Mouse (Mus musculus) ES-E14 (cell line): ENCODE data around the gene Dpf2. TPM values are rescaled to one million over a fixed set of nuclear protein-coding genes. Genes with fewer than 3 reads are reported as not detected.

ENCODE experiments used
- DNase-seq: peaks from one replicate; pipeline ENCODE4 v3.0.0-alpha.2; 2013; ENCODE audit warnings: low read depth, low spot score
- H3K27ac ChIP-seq: 2 replicates; pipeline ENCODE4 v1.5.1; 2012; ENCODE audit warnings: low read depth, mild to moderate bottlenecking, low read length, moderate library complexity, mixed read lengths; ENCODE audit not compliant: poor library complexity, insufficient read depth, severe bottlenecking
- H3K36me3 ChIP-seq: 2 replicates; pipeline ENCODE4 v1.6.1; 2012; ENCODE audit warnings: mild to moderate bottlenecking, low read length, moderate library complexity, mixed read lengths; ENCODE audit not compliant: control insufficient read depth, poor library complexity, insufficient read depth, severe bottlenecking
- H3K4me1 ChIP-seq, 2 experiments: fragments of 150-350 bp in 1 of 2; sonication (generic) in 1 of 2; 2 replicates each; pipeline ENCODE4 v1.6.1; 2012; ENCODE audit warnings: low read length in 2 of 2, mild to moderate bottlenecking in 1 of 2, mixed read lengths in 1 of 2; ENCODE audit not compliant: control insufficient read depth in 2 of 2, insufficient read depth in 2 of 2, poor library complexity in 1 of 2
- H3K4me3 ChIP-seq, 2 experiments: fragments of 150-350 bp in 1 of 2; sonication (generic) in 1 of 2; 2 replicates each; pipeline ENCODE4 v1.5.1; 2012; ENCODE audit warnings: low read length in 2 of 2, low read depth in 1 of 2, mild to moderate bottlenecking in 1 of 2, mixed read lengths in 1 of 2; ENCODE audit not compliant: insufficient read depth in 1 of 2, poor library complexity in 1 of 2, severe bottlenecking in 1 of 2
- H3K9ac ChIP-seq: 2 replicates; pipeline ENCODE4 v1.6.1; 2012; ENCODE audit warnings: low read depth, mild to moderate bottlenecking, low read length, mixed read lengths; ENCODE audit not compliant: poor library complexity, insufficient read depth, severe bottlenecking
- H3K9me3 ChIP-seq: fragments of 150-350 bp; sonication (generic); 2 replicates; pipeline ENCODE4 v1.6.1; 2012; ENCODE audit warnings: low read depth, mild to moderate bottlenecking, low read length; ENCODE audit not compliant: control insufficient read depth, insufficient read depth
- CHD2 ChIP-seq: IDR thresholded peaks from 2 replicates; pipeline ENCODE4 v1.6.1; 2014; ENCODE audit warnings: mild to moderate bottlenecking, low read depth, low read length, inconsistent platforms
- HCFC1 ChIP-seq: IDR thresholded peaks from 2 replicates; pipeline ENCODE4 v1.6.1; 2012; ENCODE audit warnings: low read length, inconsistent platforms, borderline replicate concordance; ENCODE audit not compliant: insufficient read depth
- MAFK ChIP-seq: IDR thresholded peaks from 2 replicates; pipeline ENCODE4 v1.6.1; 2014; ENCODE audit warnings: mild to moderate bottlenecking, low read depth, low read length, inconsistent platforms; ENCODE audit not compliant: insufficient read depth
- ZC3H11A ChIP-seq: IDR thresholded peaks from 2 replicates; pipeline ENCODE4 v1.6.1; 2012; ENCODE audit warnings: low read depth, mild to moderate bottlenecking, inconsistent platforms, low read length, borderline replicate concordance
- ZNF384 ChIP-seq: IDR thresholded peaks from 2 replicates; pipeline ENCODE4 v1.6.1; 2012; ENCODE audit warnings: low read depth, low read length, inconsistent platforms
- in situ Hi-C, 2 experiments: fragments of 600-800 bp; cut with MboI; formaldehyde crosslinking; loops; one replicate each; pipeline ENCODE4 v1.15.1; 2025; ENCODE audit warnings: low sequenced_read_pairs in 2 of 2, inconsistent platforms in 1 of 2; ENCODE audit not compliant: unreplicated experiment in 2 of 2
- total RNA-seq: library from RNA; depleted of rRNA; stranded (reverse); fragments of 300-350 nt; gene quantifications from 2 replicates; pipeline ENCODE4 v1.2.3, GENCODE M21; 2012

Dpf2 gene
- total RNA-seq, 1 experiment, result 37.9 TPM

- Histone ChIP-seq H3K9ac (peak overlapping the region; percentile 75), H3K9me3 (no peaks in the 10 kb centered on the region), H3K4me1 (peaks cover 0 to 7% of the 10 kb centered on the region in 2 experiments; a peak in 1 of 4 replicates), H3K4me3 (peak overlapping the region; percentile 73 to 77), H3K36me3 (peaks cover 6% of the 10 kb centered on the region), H3K27ac (no peak overlapping the region)
- DNase-seq, result no peak
- in situ Hi-C loops, result no loop called here
- TF ChIP-seq ZC3H11A, result no peak
- no peak for TF ChIP-seq MAFK
- TF ChIP-seq CHD2, result no peak
- no peak for TF ChIP-seq HCFC1
- TF ChIP-seq ZNF384, result no peak
Measured at GRCm38 (mm10) chr19:5893282-5894001, 19.4 kb downstream of the Dpf2 start.

- no peak for DNase-seq
- Histone ChIP-seq H3K4me1 (peaks cover 0 to 7% of the 10 kb centered on the region in 2 experiments; a peak in 1 of 4 replicates), H3K9ac (no peak overlapping the region), H3K27ac (no peak overlapping the region), H3K4me3 (no peak overlapping the region), H3K9me3 (no peaks in the 10 kb centered on the region), H3K36me3 (peaks cover 4% of the 10 kb centered on the region; the same call in 1 of the 2 replicates)
- TF ChIP-seq HCFC1 (no peak), MAFK (no peak), ZNF384 (no peak), CHD2 (no peak), ZC3H11A (no peak)
- in situ Hi-C loops, result no loop called here
Measured at GRCm38 (mm10) chr19:5892735-5893134, 20.1 kb downstream of the Dpf2 start.

GRCm38 (mm10) chr19:5892262-5892661 lies 20.5 kb downstream of the Dpf2 start:
- H3K36me3 ChIP-seq, result peaks cover 4% of the 10 kb centered on the region; the same call in 1 of the 2 replicates
- peaks cover 0 to 7% of the 10 kb centered on the region in 2 experiments; a peak in 1 of 4 replicates for H3K4me1 ChIP-seq
- no peak overlapping the region for H3K9ac ChIP-seq
- no peak for TF ChIP-seq ZNF384
- TF ChIP-seq MAFK, result no peak
- no peak for TF ChIP-seq CHD2
- TF ChIP-seq HCFC1, result no peak
- TF ChIP-seq ZC3H11A, result no peak
- no peaks in the 10 kb centered on the region for H3K9me3 ChIP-seq
- H3K4me3 ChIP-seq, result no peak overlapping the region
- DNase-seq, result no peak
- H3K27ac ChIP-seq, result no peak overlapping the region
- in situ Hi-C loops, result no loop called here

GRCm38 (mm10) chr19:5891521-5892258 lies 21.1 kb downstream of the Dpf2 start:
- in situ Hi-C loops, result no loop called here
- Histone ChIP-seq H3K27ac (no peak overlapping the region), H3K9me3 (no peaks in the 10 kb centered on the region), H3K4me3 (no peak overlapping the region), H3K9ac (no peak overlapping the region), H3K36me3 (peaks cover 4% of the 10 kb centered on the region; the same call in 1 of the 2 replicates), H3K4me1 (peaks cover 0 to 7% of the 10 kb centered on the region in 2 experiments; a peak in 1 of 4 replicates)
- TF ChIP-seq HCFC1, result no peak
- TF ChIP-seq CHD2, result no peak
- no peak for TF ChIP-seq MAFK
- no peak for DNase-seq
